Mouse (Mus musculus) ovary, postnatal 14 days (tissue): Measurements from ENCODE around the gene Cep63.

Source experiments
- DNase-seq: peaks from one replicate; pipeline ENCODE4 v3.0.0; 2022; ENCODE audit warnings: low spot score

Cep63 gene

DNA sequence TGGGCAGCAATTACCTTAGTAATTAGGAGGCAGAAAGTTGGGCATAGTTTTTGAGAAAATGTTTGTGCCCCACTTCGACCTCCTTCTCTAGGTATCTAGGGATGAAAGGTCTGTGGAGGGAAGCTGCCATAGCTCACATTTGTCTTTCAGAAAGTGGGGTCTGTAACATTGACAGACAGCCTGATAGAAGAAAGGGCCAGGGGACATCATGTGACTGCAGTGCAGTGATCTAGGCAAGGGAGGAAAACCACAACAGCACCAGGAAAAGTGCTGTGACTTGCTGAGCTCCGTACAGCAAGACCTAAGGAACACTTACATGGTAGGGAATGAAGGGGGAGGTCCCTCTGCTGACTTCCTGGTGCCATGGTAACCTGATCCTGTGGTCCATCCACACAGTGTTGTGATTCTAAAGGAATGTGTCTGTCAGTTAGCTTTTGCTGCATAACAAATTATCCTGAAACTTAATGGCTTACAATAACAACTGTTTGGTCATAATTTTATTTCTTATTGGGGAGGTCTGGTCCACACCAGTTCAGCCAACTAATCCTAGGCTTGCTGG, 5.3 kb upstream of the Cep63 start:
- DNase-seq, result no peak

DNA sequence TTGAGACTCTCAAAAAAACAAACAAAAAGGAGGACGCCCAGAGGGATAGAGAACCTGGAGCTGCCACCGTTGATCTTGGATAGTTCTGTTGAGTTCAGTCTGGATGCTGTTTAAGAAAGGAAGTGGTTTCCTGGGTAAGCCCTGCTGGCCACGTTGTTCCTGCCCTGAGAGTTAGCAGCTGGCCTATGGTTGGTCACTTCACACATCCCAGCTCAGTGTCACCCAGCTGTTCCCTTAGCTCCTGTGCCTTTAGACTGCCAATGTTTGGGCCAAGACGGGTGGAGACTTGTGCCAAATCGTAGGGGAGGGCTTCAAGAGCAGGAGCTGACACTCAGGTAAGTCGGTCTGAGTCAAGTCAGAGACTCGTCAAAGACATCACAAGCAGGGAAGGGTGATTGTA, 2.7 kb upstream of the Cep63 start:
- DNase-seq, result no peak

DNA sequence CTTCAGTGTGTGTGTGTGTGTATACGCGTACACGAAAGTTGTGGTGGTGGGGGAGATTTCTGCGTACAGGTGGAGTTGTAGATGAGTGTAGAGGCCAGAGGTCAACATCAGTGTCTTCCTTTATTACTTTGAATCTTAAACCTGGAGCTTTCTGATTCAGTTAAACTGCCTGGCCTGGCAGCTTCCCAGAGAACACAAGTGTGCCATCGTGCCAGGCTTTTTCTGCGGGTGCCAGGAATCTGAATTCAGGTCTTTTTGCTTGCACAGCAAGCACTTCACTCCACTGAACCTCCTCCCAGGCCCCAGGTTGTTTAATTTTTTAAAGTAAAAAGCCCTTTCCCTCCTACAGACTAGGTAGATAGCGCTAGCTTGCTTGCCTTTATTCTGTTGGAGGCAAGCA, 1.1 kb upstream of the Cep63 start:
- DNase-seq, result no peak

DNA sequence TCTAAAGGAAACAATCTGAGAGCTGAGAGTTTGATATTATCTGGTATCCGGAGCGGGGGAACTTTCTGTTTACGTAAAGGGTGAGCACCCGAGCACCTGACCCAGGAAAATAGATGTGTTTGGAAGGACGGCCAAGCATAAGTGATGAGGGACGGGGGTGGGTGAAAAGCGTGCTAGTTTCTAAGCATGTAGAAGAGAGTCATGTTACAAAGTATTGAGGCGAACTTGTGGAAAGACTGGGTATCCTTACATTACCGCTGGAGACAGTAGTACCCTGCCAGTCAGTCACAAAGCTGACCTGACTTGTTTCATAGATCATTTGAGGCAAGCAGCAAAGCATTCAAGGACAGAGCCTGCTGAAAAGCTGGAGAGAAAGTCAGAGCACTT, 498 bp upstream of the Cep63 start:
- DNase-seq, result no peak

DNA sequence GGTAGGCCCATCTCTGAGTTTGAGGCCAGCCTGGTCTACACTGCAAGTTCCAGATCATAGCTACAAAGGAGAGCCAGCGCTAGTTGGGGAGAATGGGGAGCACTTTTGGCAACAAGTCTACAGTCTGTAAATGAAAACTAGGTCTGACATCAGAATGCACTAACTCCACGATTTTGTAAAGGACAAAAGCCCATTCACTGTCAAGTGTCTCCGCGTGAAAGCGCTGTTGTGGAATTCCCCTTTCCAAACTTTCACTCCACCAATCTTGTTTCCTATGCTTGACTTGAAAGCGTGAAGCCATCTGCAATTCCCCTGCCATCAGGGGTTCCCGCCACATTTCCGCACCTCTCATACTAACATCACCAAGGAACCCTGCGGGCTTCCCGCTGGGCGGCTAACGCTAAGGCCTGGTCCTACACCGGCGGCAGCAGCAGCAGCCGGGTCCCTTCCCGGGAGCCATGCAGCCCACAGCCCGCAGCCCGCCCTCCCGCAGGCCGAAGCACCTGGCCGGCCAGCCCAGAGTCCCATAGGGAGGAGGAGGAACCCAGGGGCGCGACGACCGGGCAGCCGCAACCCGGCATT, 842 bp downstream of the Cep63 start:
- no peak for DNase-seq

DNA sequence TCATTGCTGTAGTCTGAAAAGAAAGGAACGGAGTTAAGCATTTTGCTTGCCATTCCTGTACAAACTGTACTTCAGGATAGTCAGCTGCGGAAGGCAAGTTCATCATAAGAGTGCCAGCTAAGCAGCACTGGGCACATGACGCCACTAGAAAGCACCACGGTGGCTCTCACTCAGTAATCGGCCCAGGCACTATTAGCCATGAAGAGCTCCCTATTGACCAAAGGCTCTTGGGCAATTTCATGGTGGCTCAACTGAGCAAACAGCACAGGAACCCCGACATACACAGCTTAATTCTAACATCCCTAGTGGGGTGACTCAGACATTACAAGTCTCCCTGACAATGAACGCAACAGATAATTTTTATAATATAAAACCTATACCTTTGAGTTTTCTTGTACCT, 2.8 kb downstream of the Cep63 start:
- DNase-seq, result no peak

DNA sequence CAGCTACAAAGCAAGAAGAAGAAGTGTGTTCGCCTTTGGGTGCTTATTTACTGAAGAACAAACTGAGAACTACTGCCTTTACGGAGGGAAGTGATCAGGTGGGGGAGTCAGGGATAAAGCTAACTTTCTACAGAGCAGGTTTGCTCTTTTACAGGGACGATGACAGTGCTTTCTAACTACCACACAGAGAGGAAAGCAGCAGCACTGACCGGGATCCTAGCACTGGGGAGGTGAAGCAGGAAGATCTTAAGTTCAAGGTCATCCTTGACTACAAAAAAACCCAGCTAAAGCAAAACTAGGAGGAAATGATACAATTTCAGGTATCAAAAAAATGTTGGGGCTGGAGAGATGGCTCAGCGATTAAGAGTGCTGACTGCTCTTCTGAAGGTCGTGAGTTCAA, 3.5 kb downstream of the Cep63 start:
- no peak for DNase-seq

DNA sequence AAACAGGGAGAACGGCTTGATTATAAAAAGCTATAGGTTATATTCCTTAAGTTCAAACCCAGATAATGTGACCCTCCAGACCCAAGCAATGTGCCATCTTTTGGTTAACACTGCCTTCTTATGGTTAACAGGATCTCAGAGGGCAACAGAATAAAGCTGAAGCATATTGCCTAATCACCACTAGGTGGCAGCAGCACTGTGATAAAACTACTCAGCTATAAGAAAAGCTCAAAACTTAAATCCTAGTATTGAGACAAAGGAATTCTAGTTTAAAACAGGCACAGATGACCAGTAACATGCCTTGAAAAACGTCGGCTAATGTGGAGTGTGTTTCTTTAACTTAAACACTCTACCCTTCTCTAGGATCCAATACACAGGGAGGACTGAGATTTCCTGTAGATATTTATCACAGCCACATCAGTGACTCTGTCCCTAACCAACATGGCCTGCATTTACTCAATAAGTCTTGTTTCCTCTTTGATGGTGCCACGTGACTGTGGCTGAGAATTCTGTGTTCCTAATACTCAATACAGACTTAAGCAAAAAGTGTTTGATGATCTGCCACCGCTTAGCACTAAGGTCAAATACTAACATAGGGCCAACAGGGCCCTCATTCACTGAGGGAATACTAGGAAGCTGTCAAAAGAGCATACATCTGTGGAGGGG, 4.0 kb downstream of the Cep63 start:
- no peak for DNase-seq

DNA sequence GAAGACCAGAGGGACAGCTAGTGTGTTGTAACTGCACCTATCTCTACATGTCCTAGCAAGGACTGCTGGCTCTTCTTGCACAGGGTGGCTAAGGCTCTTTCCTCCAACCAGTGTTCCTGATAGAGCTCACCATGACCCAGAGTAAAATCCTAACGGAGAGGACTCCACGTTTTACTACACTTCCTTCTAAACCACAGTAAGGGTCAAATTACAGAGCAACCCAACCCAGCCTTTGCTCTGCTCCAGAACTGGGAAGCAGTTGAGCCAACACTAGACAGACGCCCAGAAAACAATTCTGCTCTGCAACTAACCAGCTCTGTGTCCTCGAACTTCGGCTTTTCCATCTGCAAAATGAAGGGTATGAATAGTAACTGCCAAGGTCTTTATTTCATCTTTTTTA, 4.9 kb downstream of the Cep63 start:
- no peak for DNase-seq

DNA sequence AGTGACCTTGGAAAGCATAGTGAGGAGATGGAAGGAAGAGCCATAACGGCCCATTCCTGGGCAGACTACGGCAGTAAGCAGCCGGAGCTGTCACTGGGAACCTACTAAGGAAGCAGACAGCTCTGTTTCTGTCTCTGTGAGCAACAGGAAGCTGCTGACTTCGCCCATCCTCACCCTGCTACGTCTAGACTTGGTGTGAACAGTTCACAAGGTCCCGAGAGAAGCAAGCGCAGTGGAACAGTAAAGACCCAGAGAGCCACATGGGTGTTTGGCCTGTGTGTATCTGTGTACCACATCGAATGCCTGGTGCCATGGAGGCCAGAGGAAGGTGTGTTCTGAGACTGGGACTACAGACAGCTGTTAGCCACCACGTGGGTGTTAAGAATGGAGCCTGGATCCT, 10.1 kb downstream of the Cep63 start:
- DNase-seq, result no peak

DNA sequence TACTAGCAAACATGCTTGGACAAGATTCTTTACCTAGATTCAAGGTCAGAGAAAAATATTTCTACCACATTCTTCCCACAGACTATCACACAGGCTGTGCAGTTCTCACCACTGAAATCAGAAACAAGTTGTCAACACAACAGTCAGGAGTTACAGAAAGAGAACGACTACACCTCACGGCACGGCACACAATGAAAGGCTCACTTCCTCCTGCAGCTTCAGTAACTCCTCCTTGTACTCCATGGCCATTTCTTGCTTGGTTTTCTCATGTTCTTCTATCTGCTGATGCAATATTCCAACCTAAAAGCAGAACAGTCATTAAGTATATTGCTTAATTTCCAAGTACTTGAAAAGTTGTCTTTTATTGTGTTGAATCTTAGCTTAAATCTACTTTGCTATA, 11.3 kb downstream of the Cep63 start:
- DNase-seq, result no peak

DNA sequence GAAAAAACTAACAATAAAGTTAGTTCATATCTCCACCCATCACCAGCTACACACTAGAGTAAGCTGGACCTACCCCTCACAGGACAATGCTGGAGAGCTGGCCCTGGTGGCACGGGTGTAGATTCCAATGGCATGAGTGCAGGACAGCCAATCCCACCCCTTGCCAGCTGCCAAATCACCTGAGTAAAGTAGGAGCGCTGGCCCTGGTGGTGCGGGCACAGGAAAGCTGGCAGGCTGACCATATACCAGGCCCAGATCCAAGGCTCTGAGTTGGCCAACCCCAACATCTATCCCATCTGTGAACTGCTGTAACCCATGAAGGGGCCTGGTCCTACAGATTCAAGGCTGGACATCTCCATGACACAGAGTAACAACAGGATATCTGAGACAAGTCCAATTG, 17.1 kb downstream of the Cep63 start:
- DNase-seq, result no peak

DNA sequence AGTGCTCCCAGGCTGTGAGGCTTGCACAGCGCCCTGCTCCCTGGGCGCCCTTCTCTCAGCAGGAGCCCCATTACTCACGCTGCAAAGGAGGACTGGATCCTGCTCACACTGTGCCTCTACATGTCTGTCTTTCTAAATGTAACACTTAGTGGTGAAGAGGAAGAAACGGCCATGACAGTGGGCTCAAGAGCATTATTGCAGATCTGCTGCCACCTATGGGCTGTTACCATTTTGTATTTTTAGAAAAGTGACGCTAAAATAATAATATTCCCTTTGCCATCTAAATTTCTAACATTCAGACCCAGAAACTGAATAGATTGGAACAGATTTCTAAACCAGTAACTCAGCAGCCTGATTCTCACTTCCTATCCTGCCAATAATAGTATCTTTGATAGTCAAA, 18.9 kb downstream of the Cep63 start:
- no peak for DNase-seq

DNA sequence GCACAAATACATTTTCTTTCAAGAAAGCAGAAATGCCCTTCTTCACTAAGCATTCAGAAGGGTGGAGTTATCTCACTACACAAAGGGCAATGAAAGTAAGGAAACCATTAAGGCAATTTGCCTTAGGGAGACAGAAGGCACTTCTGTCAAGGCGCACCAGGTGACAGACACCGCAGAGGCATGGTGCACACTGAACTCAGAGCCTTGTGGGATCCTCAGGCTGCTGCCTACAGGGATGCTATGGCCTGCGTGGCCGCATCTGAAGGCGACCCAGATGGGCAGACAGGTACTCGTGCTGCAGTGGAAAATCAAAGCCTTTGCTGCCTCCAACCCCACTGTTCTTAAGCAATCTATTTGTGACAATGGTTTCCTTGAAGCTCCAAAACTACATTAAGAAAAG, 21.2 kb downstream of the Cep63 start:
- no peak for DNase-seq

DNA sequence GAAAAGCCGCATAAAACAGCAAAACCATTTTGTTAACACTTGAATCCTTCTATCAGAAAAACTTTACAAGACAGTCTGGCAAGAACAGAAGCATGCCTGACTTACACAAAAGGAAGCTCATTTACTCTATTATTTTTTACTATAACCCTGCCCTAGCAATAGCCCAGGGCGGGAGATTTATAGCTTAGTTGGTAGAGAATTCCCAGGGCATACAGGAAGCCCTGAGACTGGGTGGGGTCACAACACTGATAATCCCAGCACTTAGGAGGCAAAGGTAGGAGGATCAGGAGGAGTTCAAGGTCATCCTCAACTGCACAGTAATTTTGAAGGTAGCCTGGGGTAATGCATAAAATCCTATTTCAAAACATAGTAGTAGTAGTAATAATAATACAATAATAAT, 24.7 kb downstream of the Cep63 start:
- DNase-seq, result no peak

DNA sequence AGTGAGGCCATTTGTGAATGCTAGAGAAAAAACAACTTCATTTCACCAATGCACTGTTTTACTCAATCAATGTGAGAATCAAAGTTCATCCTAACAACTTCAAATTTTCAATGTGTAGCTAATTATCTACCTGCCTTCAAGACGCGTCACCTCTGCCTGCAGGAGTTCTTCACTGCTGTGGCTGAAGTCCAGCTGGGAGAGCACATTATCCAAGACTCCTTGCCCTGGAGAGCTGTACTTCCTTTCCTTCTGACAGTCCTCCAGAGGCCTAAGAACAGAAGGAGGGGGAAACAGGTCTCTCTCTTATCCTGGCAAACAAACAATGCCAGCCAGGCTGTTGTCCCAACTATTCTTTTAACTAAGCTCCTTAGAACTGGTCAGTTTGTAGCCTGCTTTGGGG, 25.1 kb downstream of the Cep63 start:
- DNase-seq, result no peak

DNA sequence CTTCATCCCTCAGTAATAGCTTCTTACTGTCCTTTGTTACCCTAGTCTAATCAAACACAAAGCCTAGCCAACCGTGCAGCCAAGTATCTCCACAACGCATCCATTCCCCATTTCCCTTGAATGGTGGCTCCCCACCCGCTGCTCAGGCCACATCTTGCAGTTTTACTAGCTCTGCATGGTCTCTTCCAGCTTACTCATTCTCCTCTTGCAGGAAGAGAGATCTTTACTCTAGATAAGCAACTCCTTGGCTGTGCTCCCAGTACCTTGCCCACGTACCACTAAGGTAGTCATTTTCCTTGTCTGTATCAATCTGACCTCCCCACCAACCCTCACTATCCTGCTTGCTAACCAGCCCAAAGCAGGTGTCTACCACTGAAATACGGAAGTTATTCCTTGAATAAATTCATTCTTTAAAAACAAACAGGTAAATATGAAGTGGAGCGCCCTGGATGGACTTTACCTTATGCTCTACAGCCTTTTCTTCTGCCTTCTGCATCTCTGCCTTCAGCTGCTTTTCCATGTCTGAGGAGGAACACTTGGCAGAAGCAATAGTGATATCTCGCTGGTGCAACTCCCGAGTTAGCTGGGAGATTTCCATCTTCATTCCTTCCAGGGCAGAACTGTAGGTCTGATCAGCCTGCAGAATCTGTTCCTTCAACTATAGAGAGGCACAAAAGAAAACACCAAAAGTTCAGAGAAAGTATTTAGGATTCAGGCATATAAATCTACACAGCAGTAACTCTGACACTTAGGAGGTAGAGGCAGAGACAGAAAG, 30.5 kb downstream of the Cep63 start:
- DNase-seq, result no peak

DNA sequence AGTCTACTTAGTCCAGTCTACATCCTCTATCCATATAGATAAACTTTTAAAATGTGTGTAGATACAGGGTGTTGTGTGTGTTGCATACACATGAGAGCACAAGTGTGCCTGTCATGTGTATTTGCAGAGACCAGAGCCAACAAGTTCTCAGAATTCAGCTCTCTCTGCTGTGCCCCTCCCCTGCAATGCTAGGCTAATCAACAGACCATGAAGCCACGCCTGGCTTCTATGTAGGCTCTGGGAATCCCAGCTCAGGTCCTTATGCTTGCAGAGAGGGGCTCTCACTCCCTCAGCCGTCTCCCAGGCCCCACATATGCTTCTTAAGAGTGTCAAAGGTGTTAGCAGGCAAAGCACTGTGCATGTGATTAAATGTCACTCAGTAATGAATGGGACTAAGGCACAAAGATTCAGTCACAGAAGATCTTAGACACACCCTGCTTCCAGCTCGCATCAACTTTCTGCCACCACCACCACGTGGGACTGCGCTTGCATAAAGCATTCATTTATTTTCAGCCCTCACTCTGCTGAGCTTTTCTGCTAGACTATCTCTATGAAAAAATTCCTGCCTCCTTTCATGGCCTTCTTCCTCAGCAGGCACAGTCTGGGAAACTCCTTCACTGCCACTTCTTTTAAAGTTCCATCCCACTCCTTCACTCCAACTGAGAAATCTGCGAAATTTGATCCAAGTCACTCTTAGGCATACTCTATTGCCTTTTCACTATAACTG, 31.5 kb downstream of the Cep63 start:
- no peak for DNase-seq

DNA sequence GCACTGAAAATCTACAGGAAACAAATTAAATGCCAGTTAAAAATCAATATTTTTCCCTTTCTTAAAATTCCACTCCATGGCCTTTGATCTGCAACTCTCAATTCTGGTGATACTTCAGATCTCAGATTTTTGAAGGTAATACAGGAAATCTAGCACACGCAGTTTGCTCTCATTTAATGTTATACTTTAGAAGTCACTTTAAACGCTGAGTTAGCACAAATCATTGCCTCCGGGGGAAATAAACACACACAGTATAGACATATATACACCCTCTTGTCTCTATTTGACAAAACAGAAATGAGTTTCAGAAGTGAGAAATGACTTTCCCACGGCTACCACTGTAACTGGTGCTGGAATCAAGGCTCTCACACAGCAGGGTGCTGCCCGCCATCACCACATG, 39.0 kb downstream of the Cep63 start:
- no peak for DNase-seq

DNA sequence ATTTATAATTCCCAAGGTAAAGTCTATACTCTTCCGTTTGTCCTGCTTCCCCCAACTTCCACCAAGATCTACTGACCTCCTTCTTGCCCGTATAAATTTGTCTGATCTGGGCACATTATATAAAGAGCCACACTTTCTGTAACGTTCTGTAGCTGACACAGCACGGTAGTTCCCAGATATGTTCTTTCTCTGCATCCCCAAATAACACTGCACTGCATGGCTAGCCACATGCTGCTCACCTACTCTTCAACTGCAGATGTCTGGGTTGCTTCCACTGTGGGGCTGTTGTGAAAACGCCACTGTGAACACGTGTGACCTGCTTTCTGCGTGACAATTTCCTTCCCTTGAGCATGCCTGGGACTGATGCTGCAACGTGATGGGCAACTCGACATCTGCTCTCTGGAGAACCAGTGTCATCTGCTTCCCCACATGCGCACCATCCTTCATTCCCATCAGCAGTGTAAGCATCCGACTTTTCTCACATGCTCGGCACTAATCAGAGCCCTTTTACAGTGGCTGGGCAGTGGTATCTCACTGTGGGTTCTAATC, 44.3 kb downstream of the Cep63 start:
- no peak for DNase-seq

DNA sequence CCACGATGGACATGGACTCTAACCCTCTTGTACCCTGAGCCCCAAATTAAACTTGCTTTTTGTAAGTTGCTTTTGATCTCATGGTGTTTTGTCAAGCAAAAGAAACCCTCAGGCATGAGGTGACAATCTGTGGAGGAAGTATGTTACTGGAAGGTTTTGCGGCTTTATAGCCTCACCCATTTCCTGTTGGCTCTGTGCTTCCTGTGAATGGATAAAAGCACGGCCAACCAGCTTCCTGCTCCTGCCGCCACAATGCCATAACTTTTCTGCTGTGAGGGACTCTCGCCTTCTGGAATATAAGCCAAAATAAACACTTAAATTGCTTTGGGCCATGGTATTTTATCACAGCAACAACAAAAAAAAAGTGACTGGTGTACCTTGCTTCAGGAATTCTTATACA, 48.9 kb downstream of the Cep63 start:
- DNase-seq, result no peak

DNA sequence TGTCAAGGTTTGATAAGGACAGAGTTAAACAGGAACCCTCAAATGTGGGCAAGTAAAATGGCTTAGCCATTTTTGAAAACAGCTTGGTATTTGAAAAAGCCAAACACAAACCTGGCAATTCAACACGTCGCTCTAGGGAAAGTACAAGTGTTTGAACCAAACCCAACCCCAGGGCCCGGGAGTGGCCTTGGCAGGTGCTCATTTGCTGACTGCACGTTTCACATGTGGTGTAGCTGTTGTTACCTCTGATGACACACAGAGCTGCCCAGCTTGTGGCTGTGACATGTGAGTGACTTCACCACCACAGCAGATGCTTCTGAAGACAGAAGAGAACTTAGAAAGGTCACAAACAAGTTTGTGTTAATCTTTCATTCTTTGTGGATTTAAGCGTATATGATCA, 53.4 kb downstream of the Cep63 start:
- DNase-seq, result no peak
